Mouse (Mus musculus): ENCODE results near the gene Smg6.

DNA sequence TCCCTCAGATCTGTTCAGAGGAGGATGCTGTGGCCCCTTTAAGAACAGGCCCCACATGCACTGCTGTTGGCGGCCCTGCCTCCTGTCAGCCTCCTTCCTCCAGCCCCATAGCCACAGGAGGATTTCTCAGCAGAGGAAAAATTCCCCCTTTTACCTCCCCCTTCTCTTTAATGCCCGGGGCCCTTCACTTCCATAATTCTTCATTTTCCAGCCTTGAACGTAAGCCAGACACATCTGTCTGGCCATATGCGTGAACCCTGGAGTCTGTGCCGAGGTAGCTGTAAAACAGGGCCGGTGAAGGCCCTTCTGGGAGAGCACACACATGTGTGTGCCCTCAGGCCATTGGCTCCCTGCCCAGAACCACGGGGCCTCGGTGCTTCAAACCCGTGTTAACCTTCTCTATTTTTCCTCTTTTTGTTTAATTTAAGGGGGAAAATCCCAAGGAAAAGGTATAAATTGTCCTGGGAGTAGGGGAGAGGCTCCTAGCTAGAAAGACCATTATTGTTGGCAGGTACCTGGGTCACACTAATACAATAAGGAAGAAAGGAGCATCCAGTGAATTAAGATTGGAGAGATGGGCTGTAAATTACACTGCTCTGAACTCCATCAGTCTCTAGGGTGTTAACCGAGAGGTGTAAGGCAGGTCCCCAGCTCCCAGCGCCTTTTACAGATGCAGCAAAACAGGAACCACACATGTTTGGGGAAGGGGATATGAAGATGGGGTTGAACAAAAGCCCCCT lies 221.7 kb downstream of the Smg6 start:
- no peak for TF ChIP-seq CTCF (IDR thresholded peaks at IDR 0.05; ENCODE audit: borderline replicate concordance, extremely low read depth, insufficient read depth, insufficient read length)
- TF ChIP-seq POLR2A (IDR thresholded peaks at IDR 0.05; ENCODE audit: borderline replicate concordance, extremely low read depth, insufficient read depth, insufficient read length, poor library complexity, severe bottlenecking), result no peak

All from brain, embryonic 14.5 days (tissue).